8 mouse cellular contexts compared by ENCODE assay signal in the genomic region with DNA sequence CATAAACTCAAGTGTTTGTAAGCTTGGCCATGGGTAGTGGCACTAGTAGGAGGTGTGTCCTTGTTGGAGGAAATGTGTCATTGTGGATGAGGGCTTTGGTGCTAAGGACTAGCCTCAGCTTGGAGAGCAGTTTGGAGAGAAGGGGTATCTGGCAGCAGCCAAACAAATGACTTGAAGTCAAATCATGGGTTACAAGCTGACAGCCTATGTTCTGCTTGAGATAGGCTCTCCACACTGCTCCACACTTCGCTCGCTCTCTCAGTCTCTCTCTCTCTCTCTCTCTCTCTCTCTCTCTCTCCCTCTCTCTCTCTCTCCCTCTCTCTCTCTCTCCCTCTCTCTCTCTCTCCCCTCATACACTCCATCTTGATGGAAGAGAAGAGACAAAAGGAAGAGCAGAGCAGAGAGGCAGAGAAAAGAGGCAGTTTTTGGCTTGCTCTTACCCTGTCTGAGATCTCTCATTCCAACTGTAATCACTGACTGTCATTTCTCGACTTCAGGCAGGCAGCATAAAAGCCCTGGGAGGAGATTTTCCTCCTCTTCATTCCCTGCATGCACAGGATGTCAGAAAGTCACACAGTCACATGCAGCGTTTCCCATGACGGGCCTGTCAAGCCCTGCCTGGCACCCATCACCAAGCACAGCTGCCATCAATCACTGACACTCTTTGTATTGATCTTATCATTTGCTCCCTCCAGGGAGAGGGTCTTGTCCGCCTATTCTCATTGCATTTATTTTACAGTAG.
DNase-seq lines count a peak whose midpoint lies in the region; ATAC-seq lines count a peak whose summit lies in the region.

No protein-coding gene starts in this region.

- peak; percentile 76 for ATAC-seq in forebrain, embryonic 14.5 days
- peak; percentile 90 for ATAC-seq in midbrain, embryonic 15.5 days (replicated peaks)
- ATAC-seq in megakaryocyte-erythroid progenitor cell, adult 5-6 weeks (replicated peaks; ENCODE audit: low FRiP score, low TSS enrichment, poor library complexity, severe bottlenecking): no peak

- peak overlapping the region; percentile 52 for H3K27ac ChIP-seq in forebrain, embryonic 14.5 days (ENCODE audit: low read depth, low read length)
- peak overlapping the region; percentile 55 for H3K27ac ChIP-seq in midbrain, embryonic 15.5 days

- no peak overlapping the region for H3K9ac ChIP-seq in forebrain, embryonic 14.5 days (ENCODE audit: low read length)
- no peak overlapping the region for H3K9ac ChIP-seq in midbrain, embryonic 15.5 days

- intact Hi-C loops in left cerebral cortex, postnatal 14 days (cut with DNase I): no loop called here

- H3K36me3 ChIP-seq in forebrain, embryonic 14.5 days (ENCODE audit: control insufficient read depth, insufficient read depth, low read length): no peaks in the 10 kb centered on the region
- H3K36me3 ChIP-seq in midbrain, embryonic 15.5 days (replicated peaks): no peaks in the 10 kb centered on the region

- 74% methylated on average over 6 of the region's 6 CpGs for WGBS in forebrain, embryonic 14.5 days
- WGBS in midbrain, embryonic 15.5 days: 57% methylated on average over 6 of the region's 6 CpGs

- no peak overlapping the region for H3K4me3 ChIP-seq in forebrain, embryonic 14.5 days (ENCODE audit: low read depth, low read length)
- H3K4me3 ChIP-seq in midbrain, embryonic 15.5 days: no peak overlapping the region

- no peaks in the 10 kb centered on the region for H3K9me3 ChIP-seq in forebrain, embryonic 14.5 days (replicated peaks; ENCODE audit: control insufficient read depth, low read length)
- H3K9me3 ChIP-seq in midbrain, embryonic 15.5 days: no peaks in the 10 kb centered on the region

- H3K27me3 ChIP-seq in forebrain, embryonic 14.5 days (replicated peaks; ENCODE audit: control insufficient read depth, insufficient read depth, low read length): no peaks in the 10 kb centered on the region
- no peaks in the 10 kb centered on the region for H3K27me3 ChIP-seq in midbrain, embryonic 15.5 days (replicated peaks)

- no peak overlapping the region for H3K4me2 ChIP-seq in forebrain, embryonic 14.5 days (ENCODE audit: low read length)
- H3K4me2 ChIP-seq in midbrain, embryonic 15.5 days: no peak overlapping the region

- peak; percentile 11 to 14 for DNase-seq in left cerebral cortex, postnatal 14 days (ENCODE audit: low spot score in 2 of 2)
- DNase-seq in left cerebral cortex, adult 18-20 months (ENCODE audit: low spot score in 2 of 2): no peak
- peak; percentile 46 for DNase-seq in forebrain, embryonic 14.5 days (ENCODE audit: low spot score)
- DNase-seq in heart, postnatal 4 days: peak; percentile 45
- no peak for DNase-seq in adrenal gland, adult 18-20 months (ENCODE audit: low spot score in 2 of 2)
- no peak for DNase-seq in testis, postnatal 10 days (ENCODE audit: low spot score)

- H3K4me1 ChIP-seq in forebrain, embryonic 14.5 days (ENCODE audit: control insufficient read depth, insufficient read depth, low read length): peaks cover 17% of the 10 kb centered on the region
- H3K4me1 ChIP-seq in midbrain, embryonic 15.5 days: peaks cover 15% of the 10 kb centered on the region

Comparison
In these comparisons a context has a peak if more than half of its experiments do, and no peak if none do; other contexts are left out.
1. DNase-seq: peak in left cerebral cortex, postnatal 14 days (2 of 2), forebrain, embryonic 14.5 days (single experiment) and heart, postnatal 4 days (single experiment); none in left cerebral cortex, adult 18-20 months (0 of 2), adrenal gland, adult 18-20 months (0 of 2) and testis, postnatal 10 days (single experiment).